Mouse (Mus musculus): Measurements from ENCODE around the gene Nacc2.

Nacc2 gene

DNA sequence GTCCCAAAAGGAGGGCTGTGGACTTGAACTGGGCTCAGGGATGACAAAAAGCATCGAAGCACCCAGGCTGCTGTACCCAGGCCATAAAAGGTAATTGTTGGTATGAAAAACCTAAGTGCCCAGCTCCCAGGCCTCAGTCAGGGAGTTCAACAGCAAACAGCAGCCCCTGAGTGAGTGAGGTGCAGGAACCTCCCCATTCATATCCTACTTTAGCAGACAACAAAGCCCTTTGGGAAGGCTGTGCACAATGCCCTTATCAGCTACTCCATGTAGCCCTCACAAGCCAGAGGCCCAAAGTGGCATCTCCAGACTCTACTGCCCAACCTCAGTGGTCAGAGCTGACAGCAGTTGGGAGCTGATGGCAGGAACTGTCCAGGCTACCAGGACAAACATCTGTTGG is 23.2 kb downstream of the Nacc2 start:
- no peak for DNase-seq (ENCODE audit: low read depth)

DNA sequence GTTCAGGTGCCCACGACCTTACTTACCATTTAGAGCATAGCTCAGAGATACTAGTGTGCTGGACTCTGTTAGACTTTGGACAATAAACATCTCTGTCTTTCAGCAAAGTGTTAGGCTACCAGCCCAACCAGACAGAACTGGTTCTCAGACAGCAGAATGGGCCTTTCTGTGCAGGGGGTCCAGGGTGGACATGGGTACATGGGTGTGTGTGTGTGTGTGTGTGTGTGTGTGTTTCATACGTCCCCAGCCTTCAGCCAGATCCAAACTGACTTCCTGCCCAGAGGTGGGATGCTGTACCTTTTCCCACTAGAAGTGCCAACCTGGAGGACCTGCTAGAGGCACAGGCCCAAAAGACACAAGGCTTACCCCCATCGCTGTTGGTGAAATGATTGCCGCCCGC is 23.8 kb downstream of the Nacc2 start:
- DNase-seq (ENCODE audit: low read depth): no peak

DNA sequence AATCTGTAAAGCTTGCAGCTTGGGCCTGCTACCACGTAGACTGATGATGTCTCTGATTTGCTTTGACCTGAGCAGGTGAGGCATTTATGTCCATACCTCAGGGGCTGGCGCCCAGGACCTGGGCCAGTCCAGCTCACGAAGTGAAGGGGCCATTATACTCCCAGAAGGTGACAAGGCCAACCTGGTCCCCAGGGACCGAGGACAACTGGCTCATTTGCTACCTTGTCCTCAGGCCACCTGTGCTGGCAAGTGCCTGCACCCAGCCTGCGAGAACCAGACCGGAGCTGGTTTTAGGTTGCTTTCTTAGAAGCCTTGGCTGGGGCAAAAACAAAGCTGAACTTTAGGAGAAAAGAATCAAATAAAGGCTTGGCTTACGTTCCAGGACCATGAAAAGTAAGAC is 29.1 kb downstream of the Nacc2 start:
- DNase-seq (ENCODE audit: low read depth): no peak

DNA sequence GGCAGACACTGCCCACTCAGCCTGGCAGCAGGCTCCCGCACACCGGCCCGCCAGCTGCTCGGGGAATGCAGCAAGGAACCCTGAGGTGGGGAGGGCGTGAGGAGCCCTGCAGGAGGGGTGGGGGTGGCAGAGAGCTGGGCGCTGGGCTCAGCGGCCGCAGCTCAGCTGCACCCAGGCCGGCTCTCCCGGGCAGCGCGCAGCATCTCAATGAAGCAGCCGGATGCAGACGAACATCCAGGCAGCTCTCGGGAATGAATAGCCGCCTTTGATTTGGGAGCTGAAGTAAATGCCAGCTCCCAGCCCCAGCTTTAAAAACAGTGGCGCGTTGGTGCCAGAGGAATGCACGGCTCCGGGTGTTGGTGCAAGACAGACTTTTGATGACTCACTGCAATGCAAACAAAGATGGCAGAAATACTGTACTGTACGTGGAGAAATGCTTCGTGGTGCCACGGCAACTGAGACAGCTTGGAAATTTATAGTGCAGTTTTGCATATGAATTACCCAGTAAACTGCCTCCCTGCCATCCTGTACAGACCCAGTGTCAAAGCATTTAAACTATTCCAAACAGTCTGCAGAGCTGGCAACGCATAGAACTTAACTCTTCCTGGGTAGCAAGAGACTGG is 31.1 kb downstream of the Nacc2 start:
- no peak for DNase-seq (ENCODE audit: low read depth)

DNA sequence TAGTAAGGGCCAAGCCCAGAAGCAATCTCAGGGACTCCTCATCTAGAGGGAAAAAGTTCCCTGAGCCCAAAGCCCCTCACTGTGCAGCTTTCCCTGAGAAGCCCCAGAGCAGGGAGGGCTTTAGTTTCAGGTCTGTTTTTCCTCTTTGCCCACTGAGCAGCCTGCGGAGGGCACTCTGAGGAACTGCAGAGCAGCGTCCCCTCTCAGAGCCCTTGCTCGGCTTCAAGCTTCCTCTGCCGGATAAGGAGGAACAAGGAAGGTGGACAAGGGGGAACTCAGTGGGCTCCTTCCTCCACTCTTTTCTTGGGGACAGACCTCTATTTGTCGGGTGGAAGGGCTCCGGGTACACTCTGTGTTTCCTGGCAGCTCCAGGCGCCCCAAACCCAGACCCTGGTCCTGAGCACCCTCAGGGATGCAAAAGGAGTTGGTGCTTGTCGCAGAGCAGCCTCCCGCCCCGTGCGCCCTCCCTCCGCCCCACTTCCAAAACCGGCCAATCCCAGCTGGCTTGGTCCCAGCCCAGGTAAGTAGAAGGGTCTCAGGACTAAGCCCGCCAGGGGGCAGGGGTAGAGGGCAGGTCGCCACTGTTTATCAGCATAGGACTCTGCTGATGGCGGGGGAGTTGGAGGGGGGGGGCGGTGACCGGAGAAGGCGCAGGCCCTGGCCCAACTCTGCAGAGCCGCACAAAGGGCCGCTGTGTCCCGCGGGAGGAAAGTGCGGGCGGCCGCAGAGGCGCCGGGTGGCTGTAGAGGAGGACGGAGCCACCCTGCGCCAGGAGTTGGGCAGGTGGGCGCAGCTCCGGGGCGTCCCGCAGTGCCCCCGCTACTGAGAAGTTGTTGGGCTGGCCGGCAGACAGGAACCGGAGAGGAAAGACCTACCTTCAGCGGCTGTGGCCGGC is 31.9 kb downstream of the Nacc2 start:
- DNase-seq (ENCODE audit: low read depth): no peak

DNA sequence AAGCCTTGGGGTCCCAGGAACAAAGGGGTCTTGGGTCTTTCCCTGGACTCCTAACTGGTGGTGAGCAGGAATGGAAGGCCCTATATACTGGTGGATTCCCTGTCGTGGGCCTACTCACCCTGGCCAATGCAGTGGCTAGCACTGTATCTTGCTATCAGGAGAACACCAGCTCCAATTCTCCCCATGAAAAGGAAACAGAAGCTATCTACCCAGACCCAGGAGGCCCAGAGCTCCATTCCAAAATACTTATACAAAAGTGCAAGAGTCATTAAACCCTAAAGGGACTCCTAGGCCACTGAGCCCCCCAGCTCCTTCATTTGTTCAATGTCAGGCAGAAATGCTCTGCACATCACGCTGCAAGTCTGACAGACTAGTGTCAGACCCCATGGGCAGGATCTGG is 34.0 kb downstream of the Nacc2 start:
- no peak for DNase-seq (ENCODE audit: low read depth)

DNA sequence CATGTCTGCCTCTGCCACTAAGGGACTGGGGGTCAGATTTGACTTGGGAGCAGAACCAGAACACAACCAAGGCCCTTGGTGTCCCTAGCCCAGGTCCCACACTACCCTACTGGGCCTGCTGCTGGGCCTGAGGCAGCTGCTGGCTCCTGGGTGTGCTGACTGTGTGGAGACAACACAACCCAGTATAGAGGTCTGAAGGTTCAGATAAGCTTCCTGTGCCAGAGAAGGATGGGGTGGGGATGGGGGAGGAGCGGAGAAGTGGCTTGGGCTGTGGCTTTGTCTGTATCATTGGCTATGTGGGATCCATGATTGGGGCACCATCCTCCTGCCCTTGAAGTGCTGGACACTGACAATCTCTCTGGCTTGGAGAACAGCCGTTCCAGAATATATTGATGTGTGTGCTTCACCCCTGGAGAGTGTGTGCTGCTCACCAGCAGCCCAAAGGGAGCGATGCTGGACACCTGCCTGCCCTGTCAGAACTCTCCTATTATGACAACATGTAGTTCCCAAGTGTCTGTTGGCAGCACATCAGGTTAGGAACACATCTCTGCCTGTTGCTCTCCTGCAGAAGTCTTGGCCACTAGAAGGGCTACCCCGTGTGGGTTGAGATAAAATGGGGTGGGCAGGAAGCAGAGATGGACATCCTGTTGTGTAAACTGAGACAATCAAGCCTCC is 36.0 kb downstream of the Nacc2 start:
- peak; percentile 59 for DNase-seq (ENCODE audit: low read depth)

DNA sequence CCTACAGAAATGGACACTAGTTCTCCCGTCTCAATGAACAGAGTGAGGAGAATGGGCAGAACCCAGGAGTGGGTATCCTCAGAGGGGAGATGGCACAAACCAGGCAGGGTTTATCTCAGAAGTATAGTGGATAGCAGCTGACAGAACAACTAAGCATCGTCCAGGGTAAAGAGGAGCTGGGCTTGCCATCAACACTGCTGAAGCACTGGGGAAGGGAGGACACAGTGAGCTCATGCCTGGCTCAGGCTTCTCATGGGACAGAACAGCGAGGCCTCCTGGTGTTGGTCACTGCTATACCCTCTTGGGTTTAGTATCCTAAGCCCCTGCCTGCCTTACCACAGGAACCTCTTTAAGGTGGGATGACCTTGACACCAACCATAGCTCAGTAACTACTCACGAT is 36.5 kb downstream of the Nacc2 start:
- no peak for DNase-seq (ENCODE audit: low read depth)

DNA sequence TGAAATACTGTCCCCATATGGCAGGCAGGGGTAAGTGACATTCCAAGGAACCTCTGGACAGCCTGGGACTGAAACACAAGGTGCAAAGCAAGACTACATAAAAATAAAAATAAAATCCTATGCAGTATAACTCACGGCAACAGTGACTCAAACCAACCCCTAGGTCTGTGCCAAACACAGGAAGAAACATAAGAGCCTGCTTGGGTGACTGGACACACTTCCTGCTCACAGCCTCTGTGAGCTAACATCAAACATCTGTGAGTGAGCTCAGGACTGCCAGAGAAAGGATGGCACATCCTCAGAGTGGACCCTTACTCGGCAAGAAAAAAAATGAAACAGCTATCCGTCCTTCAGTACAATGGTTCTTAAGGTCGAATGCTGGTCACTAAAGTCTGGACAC is 40.1 kb downstream of the Nacc2 start:
- no peak for DNase-seq (ENCODE audit: low read depth)

DNA sequence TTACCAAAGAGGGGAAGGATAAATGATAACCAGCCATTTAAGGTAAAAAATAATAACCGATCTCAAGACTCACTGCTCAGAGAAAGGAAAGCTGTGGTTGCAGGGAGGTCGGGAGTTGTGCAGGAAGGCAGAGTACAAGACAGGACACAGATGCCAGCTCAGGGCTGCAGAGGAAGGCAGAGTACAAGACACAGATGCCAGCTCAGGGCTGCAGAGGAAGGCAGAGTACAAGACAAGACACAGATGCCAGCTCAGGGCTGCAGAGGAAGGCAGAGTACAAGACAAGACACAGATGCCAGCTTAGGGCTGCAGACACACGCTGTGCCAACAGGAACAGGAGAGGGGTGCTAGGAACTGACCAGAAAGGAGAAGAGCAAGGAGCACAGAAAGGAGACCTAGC is 42.2 kb downstream of the Nacc2 start:
- no peak for DNase-seq (ENCODE audit: low read depth)

DNA sequence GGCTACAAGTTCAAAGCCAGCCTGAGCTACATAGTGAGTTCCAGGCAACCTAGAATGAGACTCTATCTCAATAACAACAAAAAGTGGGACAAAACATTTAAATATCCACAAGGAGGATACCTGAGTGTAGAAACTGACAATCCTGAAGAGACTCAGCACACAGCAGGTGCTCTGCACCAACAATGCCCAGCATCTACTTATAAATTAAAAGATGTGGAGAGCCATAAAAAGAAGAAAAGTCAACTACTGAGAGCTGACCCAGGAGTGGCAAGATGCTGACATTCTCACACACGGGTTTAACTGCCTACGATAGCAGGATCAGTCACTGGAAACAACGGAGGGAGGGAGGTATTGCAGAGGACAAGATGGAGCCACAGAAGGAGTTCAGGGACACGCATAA is 43.6 kb downstream of the Nacc2 start:
- no peak for DNase-seq (ENCODE audit: low read depth)

DNA sequence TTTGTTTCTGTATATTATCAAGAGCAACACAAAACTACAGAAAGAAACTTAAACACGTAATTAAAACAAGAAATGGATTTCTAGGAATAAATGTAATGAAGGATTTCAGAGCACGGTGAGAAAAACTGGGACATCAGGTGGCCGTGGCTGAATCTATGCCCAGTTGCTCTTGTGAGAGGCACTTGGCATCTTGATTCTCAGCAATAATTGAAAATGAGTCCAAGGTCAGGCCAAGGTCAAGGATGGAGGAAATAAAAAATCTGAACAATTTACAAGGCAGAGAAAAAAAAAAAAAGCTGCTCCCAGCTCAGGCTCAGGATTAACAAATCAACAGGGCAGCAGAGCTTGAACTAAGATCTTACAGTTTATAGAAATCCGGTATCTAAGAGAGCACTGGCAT is 46.0 kb downstream of the Nacc2 start:
- no peak for DNase-seq (ENCODE audit: low read depth)

DNA sequence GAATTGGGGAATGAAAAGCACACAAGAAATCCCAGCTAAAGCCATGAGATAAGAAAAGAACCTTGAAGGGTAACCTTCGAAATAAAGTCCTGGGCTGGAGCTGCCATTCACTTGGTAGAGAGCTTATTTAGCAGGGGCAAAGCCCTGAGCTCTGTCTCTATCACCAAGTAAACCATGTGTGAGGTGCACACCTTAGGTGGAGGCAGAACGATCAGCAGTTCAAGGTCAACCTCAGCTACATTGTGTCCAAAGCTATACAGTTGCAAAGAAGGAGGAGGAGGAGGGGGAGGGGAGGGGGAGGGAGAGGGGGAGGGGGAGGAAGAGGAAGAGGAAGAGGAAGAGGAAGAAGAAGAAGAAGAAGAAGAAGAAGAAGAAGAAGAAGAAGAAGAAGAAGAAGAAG is 46.9 kb downstream of the Nacc2 start:
- no peak for DNase-seq (ENCODE audit: low read depth)

DNA sequence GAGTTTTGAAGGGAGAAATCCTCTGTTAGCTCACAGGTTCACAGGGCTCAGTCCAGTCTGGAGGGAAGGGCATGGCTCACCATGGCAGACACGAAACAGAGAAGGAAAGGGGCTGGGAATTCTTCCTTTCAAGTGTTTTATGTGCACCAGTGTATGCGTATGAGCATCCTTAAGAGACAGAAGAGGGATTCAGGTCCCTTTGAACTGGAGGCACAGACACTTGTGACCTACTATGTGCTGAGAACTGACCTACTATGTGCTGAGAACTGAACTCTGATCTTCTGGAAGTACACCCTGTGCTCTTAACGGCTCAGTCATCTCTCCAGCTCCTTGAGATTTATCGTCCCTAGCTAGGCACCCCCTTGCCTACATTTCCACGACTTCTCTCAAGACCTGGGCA is 48.5 kb downstream of the Nacc2 start:
- no peak for DNase-seq (ENCODE audit: low read depth)

DNA sequence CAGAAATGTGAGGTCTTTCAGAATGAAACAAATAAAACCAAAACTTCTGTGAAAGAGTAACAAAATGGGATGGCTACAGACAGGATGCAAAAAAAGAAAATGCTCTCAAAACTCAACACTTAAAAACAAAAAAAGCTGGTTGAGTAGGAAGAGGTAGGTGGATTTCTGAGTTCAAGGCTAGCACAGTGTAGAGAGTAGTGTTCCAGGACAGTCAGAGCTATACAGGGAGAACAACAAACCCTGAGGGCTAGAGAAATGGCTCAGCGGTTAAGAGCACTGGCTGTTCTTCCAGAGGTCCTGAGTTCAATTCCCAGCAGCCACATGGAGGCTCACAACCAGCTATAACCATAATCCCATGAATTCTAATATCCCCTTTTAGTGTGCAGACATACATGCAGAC is 54.4 kb downstream of the Nacc2 start:
- no peak for DNase-seq (ENCODE audit: low read depth)

DNA sequence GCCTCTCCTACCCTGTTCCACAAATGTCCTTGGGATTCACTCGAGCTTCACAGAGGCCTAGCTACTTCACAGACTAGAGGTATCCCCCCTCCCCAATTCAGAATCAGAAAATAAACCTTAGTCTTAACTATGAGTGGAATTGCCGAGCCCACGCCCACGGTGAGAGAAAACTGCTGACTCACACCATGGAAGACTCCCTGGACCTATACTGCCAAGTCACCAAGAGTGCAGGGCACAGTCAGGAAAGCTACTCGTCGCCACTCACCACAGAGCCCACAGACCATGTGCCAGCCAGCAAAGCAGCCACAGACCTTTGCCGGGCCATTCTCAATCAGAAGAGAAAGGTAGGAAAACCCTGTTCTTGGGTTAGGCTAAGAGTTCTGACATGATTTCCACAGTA is 54.8 kb downstream of the Nacc2 start:
- DNase-seq (ENCODE audit: low read depth): no peak

DNA sequence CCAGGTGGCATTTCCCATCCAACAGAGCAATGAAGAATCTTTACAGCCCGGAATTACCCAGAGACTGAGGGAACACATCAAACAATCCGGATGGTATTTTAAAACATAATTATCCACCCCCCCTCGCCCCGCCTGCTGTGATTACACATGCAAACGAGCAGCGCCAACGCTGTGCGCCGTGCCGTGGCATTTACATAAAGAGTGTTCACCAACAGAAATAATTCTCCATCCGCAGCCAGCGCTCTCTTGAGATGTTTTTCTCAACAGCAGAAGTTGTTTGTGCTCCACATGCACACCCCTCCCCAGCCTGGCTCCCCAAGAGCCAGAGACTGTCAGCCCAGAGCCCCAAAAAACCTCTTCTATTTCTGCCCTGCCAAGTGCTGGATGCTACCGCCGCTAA is 56.5 kb downstream of the Nacc2 start:
- DNase-seq (ENCODE audit: low read depth): no peak

DNA sequence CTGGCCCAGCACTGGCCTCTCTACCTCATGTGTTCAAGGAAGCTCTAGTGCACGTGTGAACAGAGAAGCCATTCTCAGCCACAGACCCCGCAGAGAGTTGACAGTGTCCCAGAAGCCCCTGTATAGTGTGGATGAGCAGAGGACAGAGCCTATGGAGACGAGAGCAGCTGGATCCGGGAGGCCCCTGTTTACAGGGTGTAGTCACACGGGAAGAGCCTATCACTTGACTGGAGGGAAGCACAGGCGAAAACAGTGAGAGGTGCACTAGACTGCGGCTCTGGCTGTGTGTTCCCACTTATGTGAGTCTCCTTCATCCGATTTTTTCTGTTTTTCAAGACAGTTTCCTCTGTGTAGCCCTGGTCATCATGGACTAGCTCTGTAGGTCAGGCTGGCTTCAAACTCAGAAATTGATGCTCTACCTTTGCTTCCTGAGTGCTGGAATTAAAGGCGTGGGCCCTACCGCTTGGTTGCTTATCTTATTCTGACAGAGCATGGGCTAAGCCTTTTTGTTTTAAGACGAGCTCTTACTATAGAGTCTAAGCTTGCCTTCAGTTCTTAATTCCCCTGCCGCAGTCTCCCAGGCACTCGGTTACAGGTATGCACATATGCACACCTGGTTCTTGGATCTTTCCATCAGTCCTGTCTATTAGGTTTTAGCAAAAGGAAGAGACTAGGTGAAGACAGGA is 60.1 kb downstream of the Nacc2 start:
- no peak for DNase-seq (ENCODE audit: low read depth)

DNA sequence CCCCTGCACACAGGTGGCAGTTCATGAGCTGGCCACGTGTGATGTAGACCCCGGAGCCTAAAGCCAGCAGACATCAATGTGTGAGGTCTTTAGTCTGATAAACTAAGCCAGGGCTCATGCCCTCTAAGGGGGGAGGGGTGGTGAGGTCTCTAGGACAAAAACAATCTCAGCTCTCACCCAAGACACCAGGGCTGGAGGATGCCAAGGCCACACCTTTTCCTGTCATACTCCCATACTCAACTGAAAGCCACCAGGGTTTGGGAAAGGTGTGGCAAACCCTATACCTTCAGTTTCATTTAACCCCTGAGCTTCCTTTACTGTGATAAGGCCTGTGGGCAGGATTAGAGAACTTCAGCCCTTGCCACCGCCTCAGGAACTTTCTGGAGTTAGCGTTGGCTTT is 60.8 kb downstream of the Nacc2 start:
- no peak for DNase-seq (ENCODE audit: low read depth)

DNA sequence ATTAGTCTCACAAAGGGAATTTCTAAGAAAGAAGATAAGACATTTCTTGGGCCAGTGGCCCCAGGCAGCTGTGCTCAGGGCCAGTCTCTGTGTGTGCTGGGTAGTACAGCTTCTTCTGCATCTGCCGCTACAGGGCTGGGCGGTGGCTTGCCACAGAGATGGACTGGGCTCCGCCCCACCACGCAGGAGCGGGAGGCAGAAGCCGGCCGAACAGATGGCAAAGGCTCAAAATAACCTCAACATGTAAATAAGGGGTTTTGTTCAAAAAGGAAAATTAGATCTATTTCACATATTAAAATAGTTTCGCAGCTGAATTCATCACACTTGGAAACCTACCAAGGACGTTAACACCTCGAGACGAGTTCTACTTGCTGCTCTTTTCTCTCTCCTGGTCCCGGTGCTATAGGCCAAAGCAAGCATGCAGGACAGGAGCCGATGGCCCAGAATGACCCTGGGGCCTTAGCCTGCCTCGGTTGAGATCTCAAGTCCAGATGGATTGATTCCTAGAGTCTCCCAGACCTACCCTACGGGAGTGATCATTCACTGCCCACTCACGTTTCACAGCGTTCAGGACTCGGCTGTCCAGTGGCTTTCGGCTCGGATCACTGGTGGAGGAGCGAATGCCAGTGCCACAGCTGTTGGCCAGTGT is 61.9 kb downstream of the Nacc2 start:
- DNase-seq (ENCODE audit: low read depth): no peak

DNA sequence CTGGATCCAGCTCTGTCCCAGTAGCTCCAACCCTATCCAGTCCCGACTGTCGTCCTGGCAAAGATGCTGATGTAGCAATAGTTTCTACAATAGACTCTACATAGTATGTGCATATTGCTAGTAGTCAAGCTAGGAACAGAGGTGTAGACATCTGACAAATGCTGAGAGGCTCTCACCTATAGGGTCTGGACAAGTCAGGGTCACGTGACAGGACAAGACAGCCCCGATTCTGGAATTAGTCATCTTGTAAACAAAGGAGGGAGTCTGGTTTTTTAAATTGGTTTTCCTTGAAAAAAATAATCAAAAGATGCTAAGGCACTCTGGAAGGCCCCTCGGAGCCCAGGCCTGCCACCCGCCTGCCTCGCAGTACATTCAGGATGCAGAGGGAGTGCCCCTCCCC is 66.0 kb downstream of the Nacc2 start:
- no peak for DNase-seq (ENCODE audit: low read depth)

DNA sequence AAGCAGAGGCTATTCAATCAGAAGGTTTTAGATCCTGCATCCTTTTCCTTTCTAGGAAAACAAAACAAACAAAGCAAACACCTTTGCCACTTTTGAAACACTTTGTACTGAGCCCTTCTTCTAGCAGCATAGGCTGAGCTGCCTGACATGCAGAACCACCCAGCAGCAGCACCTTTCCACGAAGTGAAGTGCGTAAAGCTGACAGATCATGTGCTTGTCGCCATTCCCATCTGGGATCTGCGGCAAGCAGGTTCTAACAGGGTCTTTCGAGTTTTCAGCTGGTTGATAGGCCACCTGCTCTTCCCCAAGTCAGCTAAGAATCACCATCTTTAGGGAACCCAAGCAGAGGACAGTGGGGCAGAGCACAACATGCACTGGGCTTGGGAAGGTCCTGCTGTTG is 66.8 kb downstream of the Nacc2 start:
- DNase-seq (ENCODE audit: low read depth): no peak
